Mouse (Mus musculus) myocyte (in vitro differentiated cells): ENCODE measurements around the gene Unc80. TPM values are rescaled to one million over a fixed set of nuclear protein-coding genes. Genes with fewer than 3 reads are reported as not detected.

Source experiments
- H3K27me3 ChIP-seq: one replicate; pipeline ENCODE4 v1.6.1; 2011; ENCODE audit not compliant: control insufficient read depth, insufficient read depth, insufficient read length
- H3K36me3 ChIP-seq: one replicate; pipeline ENCODE4 v1.6.1; 2011; ENCODE audit not compliant: control insufficient read depth, insufficient read depth
- H3K4me2 ChIP-seq: one replicate; pipeline ENCODE4 v1.6.1; 2011; ENCODE audit warnings: low read depth, control low read depth
- H3K4me3 ChIP-seq: one replicate; pipeline ENCODE4 v1.5.1; 2011; ENCODE audit warnings: mild to moderate bottlenecking, control low read depth, moderate library complexity
- H3K79me2 ChIP-seq: one replicate; pipeline ENCODE4 v1.6.1; 2011; ENCODE audit not compliant: control insufficient read depth, insufficient read depth
- H3ac ChIP-seq: one replicate; pipeline ENCODE4 v1.6.1; 2011; ENCODE audit not compliant: control insufficient read depth, insufficient read length
- CEBPB ChIP-seq: IDR thresholded peaks from 2 replicates; pipeline ENCODE4 v1.6.1; 2011; ENCODE audit warnings: mild to moderate bottlenecking, moderate library complexity; ENCODE audit not compliant: poor library complexity, insufficient read depth, severe bottlenecking
- E2F4 ChIP-seq: IDR thresholded peaks from one replicate; pipeline ENCODE4 v1.6.1; 2011; ENCODE audit warnings: mild to moderate bottlenecking, control low read depth, moderate library complexity; ENCODE audit not compliant: insufficient read depth
- MAX ChIP-seq: IDR thresholded peaks from one replicate; pipeline ENCODE4 v1.6.1; 2011; ENCODE audit warnings: low read depth, mild to moderate bottlenecking, control low read depth
- MYOD1 ChIP-seq, 3 experiments: IDR thresholded peaks; one replicate each; pipeline ENCODE4 v1.6.1; 2011; ENCODE audit warnings: control low read depth in 2 of 3, low read depth in 2 of 3, mild to moderate bottlenecking in 2 of 3, moderate library complexity in 1 of 3; ENCODE audit not compliant: insufficient read length in 2 of 3, control insufficient read depth in 1 of 3
- MYOG ChIP-seq, 3 experiments: IDR thresholded peaks; one replicate each; pipeline ENCODE4 v1.6.1; 2011; ENCODE audit warnings: control low read depth in 2 of 3, low read depth in 2 of 3, mild to moderate bottlenecking in 2 of 3; ENCODE audit not compliant: insufficient read length in 2 of 3, control insufficient read depth in 1 of 3, insufficient read depth in 1 of 3
- POLR2A ChIP-seq: IDR thresholded peaks from one replicate; pipeline ENCODE4 v1.6.1; 2011; ENCODE audit warnings: low read depth, mild to moderate bottlenecking, control low read depth, moderate library complexity; ENCODE audit not compliant: insufficient read length
- POLR2AphosphoS2 ChIP-seq: IDR thresholded peaks from one replicate; pipeline ENCODE4 v1.6.1; 2011; ENCODE audit warnings: low read depth, control low read depth; ENCODE audit not compliant: insufficient read length
- REST ChIP-seq: IDR thresholded peaks from one replicate; pipeline ENCODE4 v1.6.1; 2011; ENCODE audit warnings: mild to moderate bottlenecking, control low read depth, moderate library complexity; ENCODE audit not compliant: insufficient read depth, insufficient read length
- SRF ChIP-seq: IDR thresholded peaks from one replicate; pipeline ENCODE4 v1.6.1; 2011; ENCODE audit warnings: low read depth; ENCODE audit not compliant: control insufficient read depth, insufficient read length
- TCF12 ChIP-seq: IDR thresholded peaks from one replicate; pipeline ENCODE4 v1.6.1; 2011; ENCODE audit warnings: mild to moderate bottlenecking, control low read depth; ENCODE audit not compliant: poor library complexity, insufficient read depth, severe bottlenecking
- TCF3 ChIP-seq: IDR thresholded peaks from one replicate; pipeline ENCODE4 v1.6.1; 2011; ENCODE audit warnings: low read depth, control low read depth; ENCODE audit not compliant: insufficient read length
- USF1 ChIP-seq: IDR thresholded peaks from one replicate; pipeline ENCODE4 v1.6.1; 2011; ENCODE audit warnings: low read depth, mild to moderate bottlenecking, control low read depth, moderate library complexity
- polyA plus RNA-seq: library from polyadenylated mRNA; unstranded; fragments of >200 nt; fragmentation: generic; extraction: Trizol; gene quantifications from one replicate; pipeline ENCODE4 v1.2.1, GENCODE M21; 2012; ENCODE audit warnings: missing spikeins

Unc80 gene
- polyA plus RNA-seq, 1 experiment = not detected

- Histone ChIP-seq H3ac (no peak overlapping the region), H3K4me3 (no peak overlapping the region), H3K4me2 (no peak overlapping the region), H3K27me3 (no peaks in the 10 kb centered on the region), H3K79me2 (no peaks in the 10 kb centered on the region), H3K36me3 (no peaks in the 10 kb centered on the region)
- TF ChIP-seq TCF12 = no peak
- TF ChIP-seq MYOD1 (IDR thresholded peaks at IDR 0.05; ENCODE audit: control insufficient read depth in 1 of 3, insufficient read length in 2 of 3, low read depth in 2 of 3) = no peak
- no peak for TF ChIP-seq TCF3
- no peak for TF ChIP-seq USF1
- TF ChIP-seq E2F4 = no peak
- no peak for TF ChIP-seq REST
- TF ChIP-seq MAX = no peak
- no peak for TF ChIP-seq POLR2A
- no peak for TF ChIP-seq CEBPB
- TF ChIP-seq MYOG (IDR thresholded peaks at IDR 0.05; ENCODE audit: control insufficient read depth in 1 of 3, insufficient read depth in 1 of 3, insufficient read length in 2 of 3, low read depth in 2 of 3) = no peak
- TF ChIP-seq POLR2AphosphoS2 = no peak
- TF ChIP-seq SRF = no peak
These were observed 8.8 kb upstream of the Unc80 start for GRCm38 (mm10) chr1:66459394-66459793.

- no peak for TF ChIP-seq CEBPB
- TF ChIP-seq USF1 = no peak
- no peak for TF ChIP-seq MAX
- TF ChIP-seq POLR2A = no peak
- no peaks in the 10 kb centered on the region for H3K36me3 ChIP-seq
- no peaks in the 10 kb centered on the region for H3K27me3 ChIP-seq
- H3K79me2 ChIP-seq = no peaks in the 10 kb centered on the region
- H3K4me2 ChIP-seq = no peak overlapping the region
- no peak overlapping the region for H3K4me3 ChIP-seq
- H3ac ChIP-seq = no peak overlapping the region
These were observed 7.3 kb upstream of the Unc80 start for GRCm38 (mm10) chr1:66460850-66461249.

- H3K79me2 ChIP-seq = no peaks in the 10 kb centered on the region
- no peak overlapping the region for H3K4me3 ChIP-seq
- no peak overlapping the region for H3K4me2 ChIP-seq
- peaks cover 10% of the 10 kb centered on the region for H3K27me3 ChIP-seq
- H3ac ChIP-seq = no peak overlapping the region
- no peak for TF ChIP-seq E2F4
- no peak for TF ChIP-seq REST
- TF ChIP-seq POLR2A = no peak
- TF ChIP-seq TCF12 = no peak
- TF ChIP-seq MYOD1 (IDR thresholded peaks at IDR 0.05; ENCODE audit: control insufficient read depth in 1 of 3, insufficient read length in 2 of 3, low read depth in 2 of 3) = no peak
- no peak for TF ChIP-seq POLR2AphosphoS2
- TF ChIP-seq SRF = no peak
- TF ChIP-seq USF1 = no peak
- TF ChIP-seq CEBPB = no peak
- no peak for TF ChIP-seq TCF3
- no peak for TF ChIP-seq MAX
- TF ChIP-seq MYOG (IDR thresholded peaks at IDR 0.05; ENCODE audit: control insufficient read depth in 1 of 3, insufficient read depth in 1 of 3, insufficient read length in 2 of 3, low read depth in 2 of 3) = no peak
- no peaks in the 10 kb centered on the region for H3K36me3 ChIP-seq
These were observed 495 bp downstream of the Unc80 start for GRCm38 (mm10) chr1:66468704-66469020.

GRCm38 (mm10) chr1:66482751-66483150 lies 14.6 kb downstream of the Unc80 start:
- H3ac ChIP-seq = no peak overlapping the region
- H3K4me3 ChIP-seq = no peak overlapping the region
- TF ChIP-seq CEBPB = no peak
- no peak for TF ChIP-seq E2F4
- TF ChIP-seq TCF3 = no peak
- no peak for TF ChIP-seq USF1
- no peak for TF ChIP-seq TCF12
- no peak for TF ChIP-seq SRF
- no peak for TF ChIP-seq MAX
- no peak for TF ChIP-seq MYOG (IDR thresholded peaks at IDR 0.05; ENCODE audit: control insufficient read depth in 1 of 3, insufficient read depth in 1 of 3, insufficient read length in 2 of 3, low read depth in 2 of 3)
- H3K27me3 ChIP-seq = no peaks in the 10 kb centered on the region
- H3K36me3 ChIP-seq = no peaks in the 10 kb centered on the region
- H3K4me2 ChIP-seq = no peak overlapping the region
- H3K79me2 ChIP-seq = no peaks in the 10 kb centered on the region

- no peak overlapping the region for H3K4me2 ChIP-seq
- no peaks in the 10 kb centered on the region for H3K27me3 ChIP-seq
- TF ChIP-seq TCF12 (no peak), POLR2A (no peak), TCF3 (no peak), USF1 (no peak), E2F4 (no peak), SRF (no peak), CEBPB (no peak), MYOD1 (IDR thresholded peaks at IDR 0.05; ENCODE audit: control insufficient read depth in 1 of 3, insufficient read length in 2 of 3, low read depth in 2 of 3) (no peak), POLR2AphosphoS2 (no peak), MYOG (IDR thresholded peaks at IDR 0.05; ENCODE audit: control insufficient read depth in 1 of 3, insufficient read depth in 1 of 3, insufficient read length in 2 of 3, low read depth in 2 of 3) (no peak), MAX (no peak)
- no peak overlapping the region for H3ac ChIP-seq
- no peak overlapping the region for H3K4me3 ChIP-seq
- H3K36me3 ChIP-seq = no peaks in the 10 kb centered on the region
- H3K79me2 ChIP-seq = no peaks in the 10 kb centered on the region
These were observed 24.9 kb downstream of the Unc80 start for GRCm38 (mm10) chr1:66493064-66493463.
